Mouse (Mus musculus) embryonic facial prominence, embryonic 11.5 days (tissue): Measurements from ENCODE around the gene Nudt8. TPM values are rescaled to one million over a fixed set of nuclear protein-coding genes. Genes with fewer than 3 reads are reported as not detected.
"Not testable (repeated sequence)": the region's sequence is repeated elsewhere in the genome, so short reads cannot be mapped to it uniquely, and the experiment has no call there.

Experiments used
- ATAC-seq: fragments of 200-750 bp; cut with Nextera tagmentation; replicated peaks from 2 replicates; pipeline ENCODE4 v1.8.0; 2017; ENCODE audit warnings: low read depth; ENCODE audit not compliant: insufficient number of reproducible peaks, low FRiP score, low TSS enrichment
- DNase-seq: peaks from one replicate; pipeline ENCODE4 v3.0.0-alpha.2; 2015; ENCODE audit warnings: low spot score
- H3K27ac ChIP-seq: fragments of 300-500 bp; sonication (generic); replicated peaks from 2 replicates; pipeline ENCODE4 v1.5.1; 2014; ENCODE audit warnings: mild to moderate bottlenecking, low read depth, low read length, control low read depth
- H3K27me3 ChIP-seq: fragments of 300-500 bp; sonication (generic); 2 replicates; pipeline ENCODE4 v1.6.1; 2014; ENCODE audit warnings: mild to moderate bottlenecking, low read length, moderate library complexity, mixed read lengths; ENCODE audit not compliant: control insufficient read depth, insufficient read depth
- H3K36me3 ChIP-seq: fragments of 300-500 bp; sonication (generic); replicated peaks from 2 replicates; pipeline ENCODE4 v1.6.1; 2014; ENCODE audit warnings: low read depth, mild to moderate bottlenecking, low read length, moderate library complexity, mixed read lengths; ENCODE audit not compliant: control insufficient read depth, insufficient read depth
- H3K4me1 ChIP-seq: fragments of 300-500 bp; sonication (generic); 2 replicates; pipeline ENCODE4 v1.6.1; 2014; ENCODE audit warnings: low read length, mixed read lengths; ENCODE audit not compliant: control insufficient read depth, insufficient read depth
- H3K4me2 ChIP-seq: fragments of 300-500 bp; sonication (generic); 2 replicates; pipeline ENCODE4 v1.6.1; 2014; ENCODE audit warnings: low read depth, mild to moderate bottlenecking, control low read depth, low read length, moderate library complexity
- H3K4me3 ChIP-seq: fragments of 300-500 bp; sonication (generic); 2 replicates; pipeline ENCODE4 v1.5.1; 2014; ENCODE audit warnings: low read depth, low read length, control low read depth
- H3K9ac ChIP-seq: fragments of 300-500 bp; sonication (generic); replicated peaks from 2 replicates; pipeline ENCODE4 v1.6.1; 2014; ENCODE audit warnings: mild to moderate bottlenecking, control low read depth, low read length
- H3K9me3 ChIP-seq: fragments of 300-500 bp; sonication (generic); replicated peaks from 2 replicates; pipeline ENCODE4 v1.6.1; 2016; ENCODE audit warnings: mild to moderate bottlenecking, low read length, inconsistent platforms, mixed read lengths; ENCODE audit not compliant: control insufficient read depth
- WGBS: fragments of 180-500 bp; shearing (Covaris S2); extraction: QIAGEN DNeasy Blood & Tissue Kit; methylation state at CpG from one replicate; pipeline ENCODE4 v1.1.7; 2014; 5-methylcytosine and 5-hydroxymethylcytosine counted together
- polyA plus RNA-seq: library from polyadenylated mRNA; unstranded; fragments of >200 nt; fragmentation: Nextera tagmentation; extraction: Ambion mirVana; gene quantifications from 2 replicates; pipeline ENCODE4 v1.2.1, GENCODE M21; 2014

The Nudt8 gene
- polyA plus RNA-seq = 24.2 and 26.6 TPM in 2 replicates

GRCm38 (mm10) chr19:4000119-4000900, at the start of gene Nudt8, which contains the start of gene Gm49405:
Gene Nudt8 (plus strand): TSS chr19:4000580.
Gene Gm49405 (plus strand): TSS chr19:4000626.
- Histone ChIP-seq H3K4me3 (peak within 1 kb of the TSS; percentile 78), H3K27ac (peak within 1 kb of the TSS; percentile 95), H3K36me3 (no peaks in the 10 kb centered on the region), H3K4me1 (peaks cover 4% of the 10 kb centered on the region; the same call in 1 of the 2 replicates), H3K9ac (peak within 1 kb of the TSS; percentile 93), H3K4me2 (peak within 1 kb of the TSS; percentile 92), H3K9me3 (no peaks in the 10 kb centered on the region), H3K27me3 (no peaks in the 10 kb centered on the region)
- DNase-seq = peak; percentile 97
- WGBS = under 1% methylated on average over 64 of the region's 64 CpGs
- ATAC-seq = peak; percentile 88

- no peak overlapping the region for H3K27ac ChIP-seq
- no peaks in the 10 kb centered on the region for H3K27me3 ChIP-seq
- H3K9me3 ChIP-seq = no peaks in the 10 kb centered on the region
- H3K4me3 ChIP-seq = no peak overlapping the region
- H3K4me2 ChIP-seq = no peak overlapping the region
- DNase-seq = no peak
- no peaks in the 10 kb centered on the region for H3K4me1 ChIP-seq
- no peak overlapping the region for H3K9ac ChIP-seq
- ATAC-seq = no peak
- no peaks in the 10 kb centered on the region for H3K36me3 ChIP-seq
Observed at GRCm38 (mm10) chr19:3951461-3951860, 48.9 kb upstream of the Nudt8 start.

DNA sequence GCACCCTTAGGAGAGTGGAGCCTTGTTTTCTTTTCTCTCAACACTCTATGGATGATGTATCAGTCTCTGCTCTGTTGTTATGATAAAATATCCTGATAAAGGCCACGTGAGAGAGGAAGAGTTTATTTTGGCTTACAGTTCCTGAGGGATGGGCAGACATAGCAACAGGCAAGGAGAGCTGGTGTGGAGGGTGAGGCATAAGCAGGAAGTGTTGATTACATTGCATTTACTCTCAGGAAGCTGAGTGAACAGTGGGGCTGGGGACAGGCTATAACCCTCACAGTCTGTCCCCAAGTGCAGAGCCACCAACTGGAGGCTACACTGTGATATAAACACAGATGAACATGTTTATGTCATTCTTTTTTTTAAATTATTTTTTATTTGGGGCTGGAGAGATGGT, 48.3 kb upstream of the Nudt8 start:
- no peaks in the 10 kb centered on the region for H3K4me1 ChIP-seq
- no peaks in the 10 kb centered on the region for H3K27me3 ChIP-seq
- no peak overlapping the region for H3K9ac ChIP-seq
- H3K4me2 ChIP-seq = no peak overlapping the region
- ATAC-seq (no peak), DNase-seq (no peak)
- no peak overlapping the region for H3K27ac ChIP-seq
- WGBS = 61% methylated on average over 1 of the region's 1 CpGs
- no peaks in the 10 kb centered on the region for H3K36me3 ChIP-seq
- H3K9me3 ChIP-seq = no peaks in the 10 kb centered on the region
- no peak overlapping the region for H3K4me3 ChIP-seq

DNA sequence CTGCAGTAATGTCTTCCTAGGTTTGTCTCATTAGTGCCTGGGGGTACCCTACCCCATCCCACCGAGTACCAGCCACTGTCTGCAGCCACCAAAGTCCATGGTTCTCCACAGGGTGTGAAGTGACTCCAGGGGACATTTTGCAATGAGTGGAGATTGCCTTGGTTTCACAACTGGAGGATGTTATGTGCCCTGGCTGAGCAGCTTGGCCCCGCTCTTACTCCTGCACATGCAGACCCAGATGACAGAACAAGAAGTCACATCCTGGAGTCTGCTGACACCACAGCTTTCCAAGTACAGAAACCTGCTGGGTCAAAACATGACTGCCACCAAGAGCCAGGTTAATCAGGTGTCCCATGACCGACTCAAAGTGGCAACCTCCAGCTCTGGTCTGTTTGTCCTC, 45.3 kb upstream of the Nudt8 start:
- no peak overlapping the region for H3K4me3 ChIP-seq
- no peak overlapping the region for H3K4me2 ChIP-seq
- no peaks in the 10 kb centered on the region for H3K9me3 ChIP-seq
- no peaks in the 10 kb centered on the region for H3K36me3 ChIP-seq
- H3K4me1 ChIP-seq = no peaks in the 10 kb centered on the region
- DNase-seq (no peak), ATAC-seq (no peak)
- 85% methylated on average over 3 of the region's 3 CpGs for WGBS
- H3K27ac ChIP-seq = no peak overlapping the region
- H3K9ac ChIP-seq = no peak overlapping the region
- H3K27me3 ChIP-seq = no peaks in the 10 kb centered on the region

DNA sequence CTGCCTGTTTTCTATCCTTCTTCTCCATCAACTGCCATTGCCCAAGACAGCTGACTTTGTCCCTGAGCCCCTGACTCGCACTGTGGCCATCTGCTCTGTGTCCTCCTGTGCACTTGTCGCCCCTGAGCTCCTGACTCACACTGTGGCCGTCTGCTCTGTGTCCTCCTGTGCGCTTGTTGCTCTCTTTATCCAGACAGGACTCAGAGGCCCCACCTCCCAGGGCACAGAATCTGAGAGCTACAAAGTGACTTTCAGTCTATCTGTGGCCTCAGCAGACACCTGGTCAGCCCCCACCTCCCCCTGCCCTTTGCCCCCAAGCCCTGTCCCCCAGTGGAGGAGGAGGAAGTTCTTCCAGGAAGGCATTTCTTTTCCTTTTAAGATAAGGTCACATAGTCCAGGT, 44.6 kb upstream of the Nudt8 start:
- Histone ChIP-seq H3K9me3 (no peaks in the 10 kb centered on the region), H3K4me1 (no peaks in the 10 kb centered on the region), H3K27ac (no peak overlapping the region), H3K36me3 (no peaks in the 10 kb centered on the region), H3K27me3 (no peaks in the 10 kb centered on the region), H3K4me3 (no peak overlapping the region), H3K4me2 (no peak overlapping the region), H3K9ac (no peak overlapping the region)
- WGBS = 51% methylated on average over 4 of the region's 4 CpGs
- DNase-seq = no peak
- ATAC-seq = no peak

DNA sequence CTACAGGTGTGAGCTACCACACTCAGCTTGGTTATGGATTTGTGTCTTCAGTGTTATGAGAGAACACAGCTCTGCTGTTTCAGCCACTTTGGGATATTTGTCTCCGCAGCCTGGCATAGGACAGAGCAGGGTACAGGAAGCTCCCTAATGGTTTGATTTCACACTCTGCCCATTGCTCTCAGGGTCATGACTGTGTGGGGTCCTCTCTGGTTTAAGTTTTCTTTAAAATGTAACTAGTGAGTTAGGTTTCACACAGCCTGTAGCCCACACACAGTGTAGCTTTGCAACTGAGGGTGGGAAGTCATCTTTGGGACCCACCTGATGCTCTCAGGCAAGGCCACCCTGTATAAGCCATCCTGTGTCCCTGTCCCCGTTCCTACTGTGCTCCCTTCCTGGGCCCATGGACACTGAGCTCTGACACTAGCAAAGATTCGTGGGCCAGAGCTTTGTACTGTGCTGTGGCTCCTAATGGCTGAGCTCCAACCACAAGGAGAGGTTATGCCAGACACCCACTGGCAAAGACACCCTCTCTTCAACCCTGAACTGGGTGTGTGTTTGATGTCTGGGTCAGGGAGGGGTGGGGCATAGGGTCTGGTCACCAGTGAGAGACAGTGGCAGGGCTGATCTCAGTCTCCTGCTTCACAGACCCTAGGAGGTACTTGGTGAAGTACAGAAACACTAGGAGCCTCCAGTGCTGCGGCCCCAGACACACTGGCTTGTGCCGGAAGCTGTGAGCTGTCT, 42.9 kb upstream of the Nudt8 start:
- H3K4me2 ChIP-seq, DNase-seq, H3K4me1 ChIP-seq, H3K9ac ChIP-seq, H3K27me3 ChIP-seq, H3K27ac ChIP-seq, H3K36me3 ChIP-seq, H3K9me3 ChIP-seq, ATAC-seq, H3K4me3 ChIP-seq: not testable (repeated sequence)
- 81% methylated on average over 4 of the region's 5 CpGs for WGBS

DNA sequence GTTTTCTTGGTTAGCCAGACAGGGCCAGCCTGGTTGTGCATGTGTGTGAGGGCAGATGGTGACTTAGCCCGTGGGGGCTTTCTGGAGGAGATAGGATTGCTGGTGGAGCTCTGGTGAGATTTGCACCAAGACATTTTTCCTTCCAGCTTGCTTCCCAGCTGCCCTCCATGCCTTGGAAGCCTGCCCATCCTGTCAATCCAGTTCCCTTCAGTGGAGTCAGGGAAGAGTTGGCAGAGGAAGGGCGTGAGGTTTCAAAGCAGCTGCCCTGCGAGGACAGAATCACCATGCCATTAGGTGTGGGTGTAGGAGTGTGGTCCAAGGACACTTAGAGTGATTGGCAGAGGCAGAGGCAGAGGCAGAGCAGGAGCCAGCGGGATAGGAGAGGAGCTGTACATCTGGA, 41.9 kb upstream of the Nudt8 start, which contains the start of gene Aldh3b3:
Aldh3b3 (plus strand) TSS at position 176 of the 400 bp plus-strand sequence.
- DNase-seq (no peak), ATAC-seq (no peak)
- H3K4me1 ChIP-seq = no peaks in the 10 kb centered on the region

DNA sequence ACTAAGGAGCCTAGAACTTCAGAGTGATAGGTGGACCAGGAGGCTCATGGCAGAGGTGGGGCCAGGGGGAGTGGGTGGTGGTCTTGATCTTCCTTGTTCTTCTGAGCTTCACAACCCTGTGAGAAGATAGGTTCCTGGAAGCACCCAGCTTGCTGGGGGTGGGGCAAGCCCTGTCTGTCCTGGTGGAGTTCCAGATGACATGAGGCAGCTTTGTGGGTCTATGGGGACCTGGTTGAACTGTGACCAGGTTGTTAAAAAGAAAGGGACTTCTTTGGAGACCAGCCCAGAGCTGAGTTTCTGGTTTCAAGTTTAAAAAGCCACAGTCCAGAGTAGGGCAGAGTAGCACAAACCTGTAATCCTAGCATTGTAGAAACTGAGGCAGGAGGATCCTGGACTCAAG, 41.4 kb upstream of the Nudt8 start:
- Histone ChIP-seq H3K9me3 (no peaks in the 10 kb centered on the region), H3K36me3 (no peaks in the 10 kb centered on the region), H3K4me3 (no peak overlapping the region), H3K27me3 (no peaks in the 10 kb centered on the region), H3K4me2 (no peak overlapping the region), H3K27ac (no peak overlapping the region), H3K4me1 (no peaks in the 10 kb centered on the region), H3K9ac (no peak overlapping the region)
- no peak for ATAC-seq
- no peak for DNase-seq

More for the DNA sequence above, 41.9 kb upstream of the Nudt8 start, which contains the start of gene Aldh3b3:
- H3K4me2 ChIP-seq = no peak within 1 kb of the TSS
- H3K4me3 ChIP-seq = no peak within 1 kb of the TSS
- 79% methylated on average over 4 of the region's 4 CpGs for WGBS
- no peak within 1 kb of the TSS for H3K9ac ChIP-seq
- no peaks in the 10 kb centered on the region for H3K9me3 ChIP-seq
- no peaks in the 10 kb centered on the region for H3K36me3 ChIP-seq
- H3K27me3 ChIP-seq = no peaks in the 10 kb centered on the region
- no peak within 1 kb of the TSS for H3K27ac ChIP-seq
